Mouse (Mus musculus) forelimb bud, embryonic 11.5 days (tissue): ENCODE results near the gene Med26.

Source experiments
- DNase-seq: peaks from one replicate; pipeline ENCODE4 v3.0.0-alpha.2; 2012; ENCODE audit warnings: low read depth, low spot score

Med26 gene

DNA sequence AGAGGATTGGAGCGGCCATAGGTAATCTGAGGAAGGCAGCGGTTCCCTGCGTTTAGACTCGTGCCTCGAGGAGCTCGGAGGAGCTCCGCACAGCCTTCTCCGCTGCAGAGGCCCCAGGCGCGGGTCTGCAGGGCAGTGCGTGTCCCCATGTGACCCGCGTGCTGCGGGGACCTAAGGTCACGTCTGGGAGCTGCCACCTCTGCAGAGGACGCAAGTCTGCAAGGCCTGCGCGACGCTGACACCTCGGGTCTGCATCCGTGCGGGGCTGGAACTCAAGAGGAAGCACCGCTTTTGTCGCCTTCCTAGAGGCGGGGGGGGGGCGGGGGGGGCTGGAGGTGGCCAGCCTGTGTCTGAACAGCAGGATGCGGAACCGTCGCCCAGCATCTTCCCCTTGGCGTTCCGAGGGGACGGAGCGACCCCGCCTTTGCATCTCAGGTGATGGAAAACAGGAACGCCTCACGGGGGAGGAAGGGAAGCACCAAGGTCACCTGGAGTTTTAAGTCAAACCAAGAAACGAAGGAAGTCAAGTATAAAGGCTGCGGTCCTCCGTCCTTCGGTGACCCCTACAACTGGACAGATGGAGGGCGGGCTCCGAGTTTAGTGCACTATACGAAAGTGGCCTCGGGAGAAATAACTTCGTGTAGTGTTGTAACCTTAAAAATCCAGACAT is 709 bp upstream of the Med26 start:
- DNase-seq: peak; percentile 44

GRCm38 (mm10) chr8:72547122-72547801 is 808 bp downstream of the Med26 start:
- no peak for DNase-seq

- DNase-seq: no peak
These were observed 8.8 kb downstream of the Med26 start for GRCm38 (mm10) chr8:72539234-72539633.

- no peak for DNase-seq
These were observed 13.2 kb downstream of the Med26 start for GRCm38 (mm10) chr8:72534888-72535287.

GRCm38 (mm10) chr8:72532103-72532502 is 16.0 kb downstream of the Med26 start:
- DNase-seq: no peak

DNA sequence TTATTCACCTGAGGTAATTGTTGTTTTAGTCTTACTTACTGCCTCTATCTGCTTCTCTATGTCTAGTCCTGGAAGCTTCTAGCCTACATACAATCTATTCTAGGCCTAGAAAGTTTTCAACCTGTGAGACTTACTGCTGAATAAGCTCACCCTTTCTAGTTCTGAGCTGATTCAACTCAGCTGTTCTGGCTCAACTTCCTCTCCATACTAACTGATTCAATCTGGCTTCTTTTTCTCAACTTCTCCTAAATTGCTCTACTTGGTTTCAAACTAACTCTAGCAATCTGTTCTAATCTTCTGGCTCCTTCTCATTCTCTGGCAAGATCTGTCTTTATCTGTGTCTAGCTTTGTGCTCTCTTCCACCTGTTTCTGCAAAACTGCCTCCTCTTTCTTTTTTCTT is 26.2 kb downstream of the Med26 start:
- no peak for DNase-seq

- no peak for DNase-seq
These were observed 30.6 kb downstream of the Med26 start for GRCm38 (mm10) chr8:72517421-72517988.

DNA sequence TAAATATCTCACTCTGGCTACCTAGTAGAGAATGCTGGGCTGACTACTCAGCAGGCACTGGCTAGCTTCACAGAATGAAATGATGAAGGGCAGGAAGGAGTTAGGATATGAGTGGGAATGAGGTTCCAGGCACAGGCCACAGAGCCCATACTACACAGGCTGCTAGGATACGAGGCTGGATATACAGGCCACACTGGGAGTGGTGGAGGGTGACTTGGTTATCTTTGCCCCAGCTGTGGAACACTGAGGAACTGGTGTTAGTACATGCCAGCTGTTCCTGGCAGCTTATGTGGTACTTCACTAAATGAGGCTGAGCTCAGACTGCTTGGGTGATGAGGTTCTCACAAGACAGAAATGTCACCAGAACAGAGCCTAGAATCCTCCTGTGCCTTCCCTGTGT is 34.9 kb downstream of the Med26 start:
- no peak for DNase-seq

GRCm38 (mm10) chr8:72512648-72513047 is 35.4 kb downstream of the Med26 start:
- no peak for DNase-seq

DNA sequence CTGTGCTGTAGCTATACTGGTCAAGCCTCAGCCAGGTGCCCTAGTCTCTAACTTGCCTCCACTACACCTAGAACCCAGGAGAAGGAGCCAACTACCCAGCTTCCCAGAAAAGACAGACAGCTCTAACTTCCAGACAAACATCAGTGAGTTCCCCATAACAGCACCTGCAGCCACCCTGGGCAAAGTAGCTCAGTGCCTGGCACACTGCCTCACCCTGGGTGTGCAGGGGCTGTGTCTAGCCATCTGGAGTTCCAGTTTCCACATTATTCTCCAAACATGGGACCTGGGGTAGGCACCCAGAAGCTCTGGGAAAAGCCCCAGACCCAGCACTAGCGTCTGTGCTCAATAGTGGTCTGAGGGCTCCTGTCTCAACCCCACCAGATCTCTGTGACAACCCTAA is 40.6 kb downstream of the Med26 start:
- DNase-seq: no peak

GRCm38 (mm10) chr8:72504637-72505314 is 43.3 kb downstream of the Med26 start:
- no peak for DNase-seq

DNA sequence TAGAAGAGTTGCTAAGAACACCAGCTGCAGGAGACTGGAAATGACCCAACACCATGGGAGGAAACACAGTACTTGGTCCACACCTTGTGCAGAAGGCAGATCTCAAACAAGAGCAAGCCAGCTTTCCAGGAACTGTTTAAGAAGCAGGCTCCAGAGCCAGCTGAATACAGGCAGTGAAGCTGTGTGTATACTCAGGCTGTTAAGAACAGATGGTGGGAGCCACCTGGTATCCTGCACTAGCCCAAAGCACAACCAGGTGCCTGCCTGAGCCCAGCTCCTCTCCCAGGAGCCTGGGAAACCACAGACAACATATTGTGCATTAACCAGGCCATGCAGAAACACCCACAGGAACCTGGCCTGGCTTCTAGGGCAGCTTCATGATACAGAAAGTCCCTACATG is 43.9 kb downstream of the Med26 start:
- DNase-seq: no peak

- DNase-seq: no peak
These were observed 47.5 kb downstream of the Med26 start for GRCm38 (mm10) chr8:72500521-72500931.

DNA sequence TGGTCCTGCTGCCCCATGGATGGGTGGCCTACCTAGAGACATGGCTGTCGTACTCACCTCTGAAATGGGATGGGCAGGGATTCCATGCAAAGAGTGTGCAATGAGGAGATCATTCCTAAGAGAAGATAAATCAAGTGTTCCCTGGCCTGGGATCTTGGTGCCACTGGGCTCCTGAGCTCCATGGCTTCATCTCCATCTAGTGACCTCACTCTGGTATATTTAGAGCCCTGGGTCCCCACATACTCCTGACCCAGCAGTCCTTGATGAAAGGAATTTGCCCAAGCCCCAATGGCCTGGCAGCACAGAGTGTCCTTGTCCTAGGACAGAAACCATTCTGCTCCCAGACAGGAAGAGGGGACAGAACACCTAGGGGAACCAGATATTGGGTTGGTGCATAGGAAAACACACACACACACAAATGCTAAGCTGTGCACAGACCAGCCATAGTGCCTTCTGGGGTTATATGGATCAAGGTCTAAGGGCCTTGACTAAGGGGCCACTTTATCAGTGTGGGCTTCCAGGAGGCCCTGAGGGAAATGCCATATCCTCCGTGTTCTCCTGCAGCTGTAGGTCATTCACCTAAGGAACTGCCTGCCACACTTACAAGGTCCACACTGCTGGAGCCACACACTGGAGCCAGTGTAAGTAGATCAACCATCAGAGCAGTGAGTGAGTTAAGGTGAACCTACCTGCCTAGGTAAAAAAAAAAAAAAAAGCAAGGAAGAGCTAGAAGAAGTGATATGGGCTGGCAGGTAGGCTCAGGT is 48.4 kb downstream of the Med26 start:
- DNase-seq: no peak

DNA sequence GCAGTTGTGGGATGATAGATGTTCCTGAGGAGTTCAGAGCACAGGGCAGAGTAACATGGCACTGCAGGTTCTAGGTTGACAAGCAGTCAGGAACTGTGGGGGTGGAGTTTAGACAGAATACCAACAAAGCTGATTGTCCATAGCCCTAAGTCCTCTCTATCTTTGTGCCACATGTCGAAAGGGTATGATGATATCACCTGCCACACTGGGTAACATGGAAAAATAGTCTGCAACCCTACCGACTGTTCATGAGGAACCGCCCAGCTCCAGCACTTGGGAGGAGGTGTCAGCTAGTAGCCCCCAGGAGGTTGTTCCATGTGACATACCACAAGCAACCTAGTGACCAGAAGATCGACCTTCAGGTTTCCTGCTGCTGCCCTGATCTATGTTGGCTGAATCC is 49.5 kb downstream of the Med26 start:
- no peak for DNase-seq

DNA sequence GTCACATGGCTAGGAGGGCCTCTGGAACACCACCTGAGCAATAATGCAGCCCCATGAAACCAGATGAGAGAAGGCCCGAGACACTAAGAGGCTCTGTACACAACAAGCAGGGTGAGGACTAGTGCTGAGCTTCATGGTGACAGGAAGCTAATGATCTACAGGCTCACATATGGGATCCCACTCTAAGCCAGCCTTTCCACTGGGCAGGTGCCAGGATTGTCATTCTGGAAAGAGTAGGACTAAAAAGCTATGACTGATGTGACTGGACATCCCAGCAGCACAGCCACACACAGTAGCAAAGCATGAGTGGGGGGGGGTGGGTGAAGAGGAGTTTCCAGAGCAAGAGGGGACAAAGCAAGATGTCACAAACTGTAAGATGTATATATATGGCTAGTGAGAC is 50.2 kb downstream of the Med26 start:
- no peak for DNase-seq

DNA sequence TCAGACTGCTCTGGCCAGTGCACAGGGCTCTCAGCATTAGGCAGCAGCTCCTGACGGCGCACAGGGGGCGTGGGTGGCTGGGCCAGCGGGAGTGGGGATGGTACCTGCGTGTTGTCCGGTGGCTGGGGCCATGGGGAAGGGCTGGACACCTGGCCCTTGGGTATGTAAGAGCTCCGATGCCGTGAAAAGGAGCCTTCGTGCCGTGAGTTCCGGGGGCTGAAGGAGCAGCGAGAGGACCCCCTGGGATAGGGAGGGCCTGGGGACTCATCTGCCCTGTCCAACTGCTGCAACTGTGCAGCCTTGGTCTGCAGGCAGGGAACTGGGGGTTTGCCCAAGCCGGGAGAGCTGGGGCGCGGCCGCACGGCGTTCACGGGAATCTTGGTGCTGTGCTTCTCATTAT is 51.9 kb downstream of the Med26 start:
- no peak for DNase-seq

GRCm38 (mm10) chr8:72495411-72496111 is 52.5 kb downstream of the Med26 start:
- no peak for DNase-seq

- no peak for DNase-seq
These were observed 54.7 kb downstream of the Med26 start for GRCm38 (mm10) chr8:72493381-72493780.

GRCm38 (mm10) chr8:72492622-72493081 is 55.4 kb downstream of the Med26 start:
- DNase-seq: peak; percentile 100
